Mouse (Mus musculus): ENCODE measurements around the gene Ccdc85b.

DNA sequence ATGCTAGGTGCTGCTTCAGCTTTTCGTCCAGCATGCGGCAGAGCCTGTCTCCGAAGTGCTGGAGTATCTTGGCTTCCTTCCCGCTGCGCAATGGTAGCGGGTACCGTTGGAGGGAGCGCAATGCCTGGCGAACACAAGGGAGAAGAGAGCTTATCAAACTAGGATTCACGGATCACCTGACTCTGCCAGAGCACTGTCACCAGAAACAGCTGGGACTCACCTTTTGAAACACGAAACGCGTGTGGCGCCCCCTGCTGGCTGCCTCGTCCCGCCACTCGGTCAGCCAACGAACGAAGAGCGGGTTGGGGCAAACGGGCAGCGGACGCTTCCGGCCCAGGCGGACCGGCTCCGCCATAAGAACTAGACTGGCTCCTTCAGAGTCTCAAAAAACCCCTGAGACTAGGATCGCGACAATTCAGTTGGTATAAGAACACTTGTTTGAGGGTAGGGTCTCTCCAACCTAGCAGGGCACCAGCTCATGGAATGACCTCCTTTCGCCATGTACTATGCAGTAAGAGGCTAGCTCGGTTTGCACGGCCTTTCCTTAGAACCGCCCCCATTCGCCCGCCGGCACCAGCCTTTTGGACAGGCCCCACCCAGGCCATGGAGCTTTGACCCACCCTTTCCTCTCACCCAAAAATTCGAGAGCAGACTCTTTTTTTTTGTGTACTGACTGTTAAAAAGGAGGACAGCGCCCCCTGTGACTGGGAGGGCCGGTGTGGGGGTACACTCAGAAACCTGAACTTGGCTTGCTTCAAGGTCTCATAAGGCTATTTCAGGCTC lies 30.3 kb upstream of the Ccdc85b start, which contains the start of gene Mus81:
- peak; percentile 72 for TF ChIP-seq CTCF (IDR thresholded peaks at IDR 0.05; ENCODE audit: low read depth, low read length)
- TF ChIP-seq GATA1 (IDR thresholded peaks at IDR 0.05; ENCODE audit: borderline replicate concordance, low read length) = no peak

Data from G1E (cell line).